Mouse (Mus musculus) stomach, postnatal 0 days (tissue): ENCODE data around the gene Men1. TPM values are rescaled to one million over a fixed set of nuclear protein-coding genes. Genes with fewer than 3 reads are reported as not detected.
A peak's percentile ranks its signal among the peaks of the same experiment; 100 is the strongest.

Experiments
- ATAC-seq: fragments of 200-750 bp; cut with Nextera tagmentation; 2 replicates; pipeline ENCODE4 v1.8.0; 2017; ENCODE audit not compliant: low FRiP score, low TSS enrichment
- DNase-seq: peaks from one replicate; pipeline ENCODE4 v3.0.0-alpha.2; 2016; ENCODE audit warnings: low spot score
- H3K27ac ChIP-seq: fragments of 300-500 bp; sonication (generic); replicated peaks from 2 replicates; pipeline ENCODE4 v1.5.1; 2014; ENCODE audit warnings: mild to moderate bottlenecking, control low read depth
- H3K27me3 ChIP-seq: fragments of 300-500 bp; sonication (generic); 2 replicates; pipeline ENCODE4 v1.6.1; 2014; ENCODE audit warnings: low read length; ENCODE audit not compliant: control insufficient read depth, insufficient read depth
- H3K36me3 ChIP-seq: fragments of 300-500 bp; sonication (generic); 2 replicates; pipeline ENCODE4 v1.6.1; 2014; ENCODE audit warnings: low read length, mixed read lengths; ENCODE audit not compliant: control insufficient read depth, insufficient read depth
- H3K4me1 ChIP-seq: fragments of 300-500 bp; sonication (generic); replicated peaks from 2 replicates; pipeline ENCODE4 v1.6.1; 2014; ENCODE audit warnings: antibody characterized with exemption; ENCODE audit not compliant: control insufficient read depth, insufficient read depth
- H3K4me2 ChIP-seq: fragments of 300-500 bp; sonication (generic); replicated peaks from 2 replicates; pipeline ENCODE4 v1.6.1; 2014; ENCODE audit warnings: low read depth, mild to moderate bottlenecking, control low read depth, moderate library complexity
- H3K4me3 ChIP-seq: fragments of 300-500 bp; sonication (generic); 2 replicates; pipeline ENCODE4 v1.5.1; 2014; ENCODE audit warnings: low read depth, low read length, control low read depth
- H3K9ac ChIP-seq: fragments of 300-500 bp; sonication (generic); 2 replicates; pipeline ENCODE4 v1.6.1; 2014; ENCODE audit warnings: mild to moderate bottlenecking, low read length, control low read depth, mixed read lengths
- H3K9me3 ChIP-seq: fragments of 300-500 bp; sonication (generic); 2 replicates; pipeline ENCODE4 v1.6.1; 2016; ENCODE audit warnings: low read length; ENCODE audit not compliant: control insufficient read depth
- CTCF ChIP-seq: IDR thresholded peaks from 2 replicates; pipeline ENCODE4 v1.5.1; 2016; ENCODE audit warnings: antibody characterized with exemption, low read depth, mild to moderate bottlenecking, moderate library complexity
- EP300 ChIP-seq: optimal IDR thresholded peaks from 2 replicates; pipeline ENCODE3; 2016; ENCODE audit warnings: antibody characterized with exemption
- WGBS: fragments of 180-500 bp; shearing (Covaris S2); extraction: QIAGEN DNeasy Blood & Tissue Kit; methylation state at CpG from one replicate; pipeline ENCODE4 v1.1.7; 2014; 5-methylcytosine and 5-hydroxymethylcytosine counted together
- polyA plus RNA-seq: library from polyadenylated mRNA; unstranded; fragments of >200 nt; fragmentation: Nextera tagmentation; extraction: Ambion mirVana; gene quantifications from 2 replicates; pipeline ENCODE4 v1.2.1, GENCODE M21; 2015

Gene Men1
- polyA plus RNA-seq, 1 experiment from 2014 or later = 27.1 TPM

GRCm38 (mm10) chr19:6331719-6332516, 2.9 kb upstream of the Men1 start:
- 19% methylated on average over 13 of the region's 13 CpGs for WGBS
- Histone ChIP-seq H3K4me3 (no peak overlapping the region), H3K9me3 (no peaks in the 10 kb centered on the region), H3K9ac (peak overlapping the region; percentile 38), H3K4me2 (peak overlapping the region; percentile 42), H3K27ac (no peak overlapping the region), H3K4me1 (no peaks in the 10 kb centered on the region), H3K36me3 (0 out of 2 replicates have a peak, but pooled peaks cover under 1% of the 10 kb centered on the region), H3K27me3 (no peaks in the 10 kb centered on the region)
- peak; percentile 67 for DNase-seq
- TF ChIP-seq EP300 (no peak), CTCF (peak; percentile 97)
- ATAC-seq = no peak

DNA sequence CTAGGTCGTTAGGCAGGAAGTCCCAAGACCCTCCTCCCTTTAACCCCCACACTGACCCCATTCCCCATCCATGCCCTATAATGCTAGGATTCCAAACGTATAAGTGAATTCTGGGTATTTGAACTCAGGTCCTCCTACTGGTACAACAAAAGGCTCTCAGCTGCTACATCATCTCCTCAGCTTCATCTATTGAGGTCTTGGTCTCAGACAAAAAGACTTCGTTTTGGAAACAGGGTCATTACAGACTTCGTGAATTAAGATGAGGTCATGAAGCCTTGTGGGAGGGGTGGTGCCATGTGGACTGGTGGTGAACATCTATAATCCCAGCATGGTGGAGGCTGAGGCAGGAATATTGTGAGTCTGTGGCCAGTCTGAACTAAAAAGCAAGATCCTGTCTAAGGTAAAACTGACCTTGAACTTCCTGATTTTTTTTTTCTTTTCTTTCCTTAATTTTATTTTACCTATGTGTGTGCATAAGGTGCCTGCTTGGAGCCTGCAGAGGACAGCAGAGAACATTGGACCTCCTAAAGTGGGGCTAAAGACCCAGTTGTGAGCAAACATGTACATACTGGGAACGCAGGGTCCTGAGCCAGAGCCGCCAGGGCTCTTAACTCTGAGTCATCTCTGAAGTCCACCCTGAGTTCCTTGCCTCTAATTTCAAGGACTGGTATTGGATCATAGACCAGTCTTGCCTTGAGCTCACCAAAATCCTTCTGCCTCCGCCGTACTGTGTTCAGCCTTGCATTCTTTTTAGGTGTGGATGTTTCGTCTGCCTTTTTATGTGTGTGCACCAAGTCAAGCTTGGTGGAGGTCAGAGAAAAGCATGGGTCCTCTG, 801 bp upstream of the Men1 start:
- WGBS = 50% methylated on average over 9 of the region's 9 CpGs

DNA sequence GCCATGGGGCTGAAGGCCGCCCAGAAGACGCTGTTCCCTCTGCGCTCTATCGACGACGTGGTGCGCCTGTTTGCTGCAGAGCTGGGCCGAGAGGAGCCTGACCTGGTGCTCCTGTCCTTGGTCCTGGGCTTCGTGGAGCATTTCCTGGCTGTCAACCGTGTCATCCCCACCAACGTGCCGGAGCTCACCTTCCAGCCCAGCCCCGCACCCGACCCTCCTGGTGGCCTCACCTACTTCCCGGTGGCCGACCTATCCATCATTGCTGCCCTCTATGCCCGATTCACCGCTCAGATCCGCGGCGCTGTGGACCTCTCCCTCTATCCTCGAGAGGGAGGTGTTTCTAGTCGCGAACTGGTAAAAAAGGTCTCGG, 664 bp downstream of the Men1 start:
- Histone ChIP-seq H3K4me1 (no peaks in the 10 kb centered on the region), H3K36me3 (peaks cover 11% of the 10 kb centered on the region; the same call in 1 of the 2 replicates), H3K9ac (peak overlapping the region; percentile 84), H3K4me2 (peak overlapping the region; percentile 97), H3K27ac (peak overlapping the region; percentile 86), H3K4me3 (peak overlapping the region; percentile 77), H3K9me3 (no peaks in the 10 kb centered on the region), H3K27me3 (no peaks in the 10 kb centered on the region)
- peak; percentile 16; the same call in 1 of the 2 replicates for ATAC-seq
- peak; percentile 48 for DNase-seq
- WGBS = under 1% methylated on average over 25 of the region's 25 CpGs
- TF ChIP-seq CTCF (peak; percentile 21; the same call in 1 of the 2 replicates), EP300 (no peak)

More for the DNA sequence above, 801 bp upstream of the Men1 start:
- Histone ChIP-seq H3K27me3 (no peaks in the 10 kb centered on the region), H3K9ac (0 out of 2 replicates have a peak overlapping the region, but pooled peaks have one; percentile 23), H3K4me3 (no peak overlapping the region), H3K9me3 (no peaks in the 10 kb centered on the region), H3K4me2 (peak overlapping the region; percentile 97), H3K36me3 (peaks cover 9% of the 10 kb centered on the region; the same call in 1 of the 2 replicates), H3K4me1 (no peaks in the 10 kb centered on the region), H3K27ac (peak overlapping the region; percentile 86)
- DNase-seq = no peak
- no peak for TF ChIP-seq CTCF
- no peak for TF ChIP-seq EP300
- 0 out of 2 replicates have a peak, but pooled peaks have one; percentile 1 for ATAC-seq

- peaks cover 11% of the 10 kb centered on the region; the same call in 1 of the 2 replicates for H3K36me3 ChIP-seq
- TF ChIP-seq EP300 = no peak
- no peak for TF ChIP-seq CTCF
- no peak overlapping the region for H3K4me3 ChIP-seq
- H3K27me3 ChIP-seq = no peaks in the 10 kb centered on the region
- DNase-seq (no peak), ATAC-seq (no peak)
- no peak overlapping the region for H3K27ac ChIP-seq
- H3K9ac ChIP-seq = no peak overlapping the region
- no peak overlapping the region for H3K4me2 ChIP-seq
- H3K4me1 ChIP-seq = no peaks in the 10 kb centered on the region
- no peaks in the 10 kb centered on the region for H3K9me3 ChIP-seq
- 95% methylated on average over 10 of the region's 10 CpGs for WGBS
Measured at GRCm38 (mm10) chr19:6336920-6337319, 2.1 kb downstream of the Men1 start.

- Histone ChIP-seq H3K9me3 (no peaks in the 10 kb centered on the region), H3K4me3 (no peak overlapping the region), H3K36me3 (peaks cover 11% of the 10 kb centered on the region; the same call in 1 of the 2 replicates), H3K27me3 (no peaks in the 10 kb centered on the region), H3K4me2 (no peak overlapping the region), H3K9ac (no peak overlapping the region), H3K4me1 (no peaks in the 10 kb centered on the region), H3K27ac (no peak overlapping the region)
- TF ChIP-seq EP300 (no peak), CTCF (no peak)
- WGBS = 98% methylated on average over 7 of the region's 7 CpGs
- no peak for ATAC-seq
- no peak for DNase-seq
Measured at GRCm38 (mm10) chr19:6338171-6338570, 3.4 kb downstream of the Men1 start.
